Mouse (Mus musculus) neural tube, embryonic 15.5 days (tissue): Measurements from ENCODE around the gene Rorc. TPM values are rescaled to one million over a fixed set of nuclear protein-coding genes. Genes with fewer than 3 reads are reported as not detected.

ENCODE experiments used
- ATAC-seq: fragments of 200-750 bp; cut with Nextera tagmentation; 2 replicates; pipeline ENCODE4 v1.8.0; 2017; ENCODE audit warnings: mild to moderate bottlenecking, moderate TSS enrichment, moderate library complexity; ENCODE audit not compliant: low FRiP score
- H3K27ac ChIP-seq: fragments of 300-500 bp; sonication (generic); replicated peaks from 2 replicates; pipeline ENCODE4 v1.5.1; 2015; ENCODE audit warnings: mild to moderate bottlenecking, inconsistent platforms
- H3K27me3 ChIP-seq: fragments of 300-500 bp; sonication (generic); replicated peaks from 2 replicates; pipeline ENCODE4 v1.6.1; 2015; ENCODE audit warnings: inconsistent platforms
- H3K36me3 ChIP-seq: fragments of 300-500 bp; sonication (generic); 2 replicates; pipeline ENCODE4 v1.6.1; 2015; ENCODE audit warnings: inconsistent platforms
- H3K4me1 ChIP-seq: fragments of 300-500 bp; sonication (generic); 2 replicates; pipeline ENCODE4 v1.6.1; 2015; ENCODE audit warnings: inconsistent platforms
- H3K4me2 ChIP-seq: fragments of 300-500 bp; sonication (generic); 2 replicates; pipeline ENCODE4 v1.6.1; 2015; ENCODE audit warnings: inconsistent platforms, mild to moderate bottlenecking, moderate library complexity
- H3K4me3 ChIP-seq: fragments of 300-500 bp; sonication (generic); replicated peaks from 2 replicates; pipeline ENCODE4 v1.5.1; 2015; ENCODE audit warnings: mild to moderate bottlenecking, inconsistent platforms
- H3K9ac ChIP-seq: fragments of 300-500 bp; sonication (generic); replicated peaks from 2 replicates; pipeline ENCODE4 v1.6.1; 2015; ENCODE audit warnings: mild to moderate bottlenecking, inconsistent platforms
- H3K9me3 ChIP-seq: fragments of 300-500 bp; sonication (generic); replicated peaks from 2 replicates; pipeline ENCODE4 v1.6.1; 2016; ENCODE audit warnings: inconsistent platforms
- WGBS: fragments of 180-500 bp; shearing (Covaris S2); methylation state at CpG from one replicate; pipeline ENCODE4 v1.1.7; 2015; ENCODE audit warnings: mixed read lengths; 5-methylcytosine and 5-hydroxymethylcytosine counted together
- polyA plus RNA-seq: library from polyadenylated mRNA; unstranded; fragments of >200 nt; fragmentation: Nextera tagmentation; extraction: Ambion mirVana; gene quantifications from 2 replicates; pipeline ENCODE4 v1.2.1, GENCODE M21; 2015

Gene Rorc
- polyA plus RNA-seq, 1 experiment from 2014 or later, result 0.31 TPM

- H3K27ac ChIP-seq, result peak overlapping the region; percentile 54
- ATAC-seq, result peak; percentile 62
- peaks cover 15% of the 10 kb centered on the region for H3K27me3 ChIP-seq
- H3K4me3 ChIP-seq, result peak overlapping the region; percentile 57
- H3K9me3 ChIP-seq, result no peaks in the 10 kb centered on the region
- H3K9ac ChIP-seq, result peak overlapping the region; percentile 76
- H3K36me3 ChIP-seq, result no peaks in the 10 kb centered on the region
- H3K4me1 ChIP-seq, result peaks cover 19% of the 10 kb centered on the region
- H3K4me2 ChIP-seq, result peak overlapping the region; percentile 89
- 3% methylated on average over 23 of the region's 23 CpGs for WGBS
Observed at GRCm38 (mm10) chr3:94364154-94364526, 8.5 kb upstream of the Rorc start.

- H3K36me3 ChIP-seq, result no peaks in the 10 kb centered on the region
- no peak overlapping the region for H3K4me3 ChIP-seq
- no peak overlapping the region for H3K9ac ChIP-seq
- peaks cover 15% of the 10 kb centered on the region for H3K27me3 ChIP-seq
- H3K4me2 ChIP-seq, result no peak overlapping the region
- no peaks in the 10 kb centered on the region for H3K9me3 ChIP-seq
- ATAC-seq, result peak; percentile 40; the same call in 1 of the 2 replicates
- WGBS, result 21% methylated on average over 3 of the region's 3 CpGs
- H3K4me1 ChIP-seq, result peaks cover 23% of the 10 kb centered on the region
- no peak overlapping the region for H3K27ac ChIP-seq
Observed at GRCm38 (mm10) chr3:94366761-94367160, 5.8 kb upstream of the Rorc start.

GRCm38 (mm10) chr3:94367511-94367910, 5.1 kb upstream of the Rorc start:
- 86% methylated on average over 6 of the region's 6 CpGs for WGBS
- no peak overlapping the region for H3K27ac ChIP-seq
- no peak overlapping the region for H3K4me3 ChIP-seq
- H3K9ac ChIP-seq, result no peak overlapping the region
- H3K4me2 ChIP-seq, result no peak overlapping the region
- no peak for ATAC-seq
- peaks cover 15% of the 10 kb centered on the region for H3K27me3 ChIP-seq
- H3K36me3 ChIP-seq, result no peaks in the 10 kb centered on the region
- no peaks in the 10 kb centered on the region for H3K9me3 ChIP-seq
- peaks cover 28% of the 10 kb centered on the region for H3K4me1 ChIP-seq

DNA sequence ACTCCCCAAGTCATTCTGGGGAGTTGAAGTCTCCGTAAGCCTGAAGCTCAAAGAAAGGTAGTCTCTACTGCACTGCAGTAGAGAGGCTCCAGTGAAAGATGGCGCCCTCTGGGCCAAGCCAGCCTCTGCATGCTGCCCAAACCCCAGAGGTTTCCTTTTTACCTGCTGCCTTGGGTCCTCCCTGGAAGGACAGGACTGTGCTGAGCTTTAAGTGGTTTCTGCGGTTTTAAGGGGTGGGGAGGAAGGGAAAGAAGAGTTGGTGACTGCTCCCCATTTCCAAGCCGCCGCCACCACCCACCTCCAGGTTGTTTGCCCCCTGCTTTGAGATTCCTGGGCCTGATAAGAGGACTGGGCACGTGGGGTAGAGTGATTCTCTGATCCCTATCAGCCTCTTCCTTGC, 4.0 kb upstream of the Rorc start:
- WGBS, result 64% methylated on average over 6 of the region's 6 CpGs
- H3K27me3 ChIP-seq, result peaks cover 20% of the 10 kb centered on the region
- no peak for ATAC-seq
- H3K4me1 ChIP-seq, result peaks cover 30% of the 10 kb centered on the region
- no peak overlapping the region for H3K4me2 ChIP-seq
- no peak overlapping the region for H3K4me3 ChIP-seq
- no peak overlapping the region for H3K27ac ChIP-seq
- H3K9ac ChIP-seq, result no peak overlapping the region
- H3K9me3 ChIP-seq, result no peaks in the 10 kb centered on the region
- H3K36me3 ChIP-seq, result no peaks in the 10 kb centered on the region

DNA sequence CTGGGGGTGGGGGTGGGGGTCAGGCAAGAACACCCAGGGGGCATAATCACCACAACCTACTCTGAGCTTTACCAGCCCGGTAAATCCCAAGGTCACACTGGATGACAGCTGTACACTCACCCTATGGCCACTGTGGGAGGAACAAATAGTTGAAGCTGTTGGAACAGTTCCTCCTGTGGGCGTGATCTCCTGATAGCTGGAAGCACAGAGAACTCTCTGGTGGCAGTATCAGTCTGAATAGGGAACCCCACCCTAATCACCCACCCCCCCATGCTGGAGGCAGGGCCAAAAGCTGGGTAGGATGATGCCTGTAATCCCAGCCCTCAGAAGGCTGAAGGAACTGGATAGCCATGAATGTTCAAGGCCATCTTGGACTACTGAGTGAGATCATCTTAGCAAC, 2.9 kb upstream of the Rorc start:
- H3K27ac ChIP-seq, result no peak overlapping the region
- no peak overlapping the region for H3K4me3 ChIP-seq
- H3K9ac ChIP-seq, result no peak overlapping the region
- ATAC-seq, result no peak
- WGBS, result 72% methylated on average over 2 of the region's 2 CpGs
- H3K4me1 ChIP-seq, result peaks cover 29% of the 10 kb centered on the region
- H3K36me3 ChIP-seq, result no peaks in the 10 kb centered on the region
- peaks cover 21% of the 10 kb centered on the region for H3K27me3 ChIP-seq
- no peak overlapping the region for H3K4me2 ChIP-seq
- H3K9me3 ChIP-seq, result no peaks in the 10 kb centered on the region

GRCm38 (mm10) chr3:94371637-94372036, 957 bp upstream of the Rorc start:
- H3K4me2 ChIP-seq, result peak overlapping the region; percentile 42
- no peak for ATAC-seq
- no peaks in the 10 kb centered on the region for H3K36me3 ChIP-seq
- 0 out of 2 replicates have a peak overlapping the region, but pooled peaks have one; percentile 1 for H3K4me3 ChIP-seq
- H3K27me3 ChIP-seq, result 0 out of 2 replicates have a peak, but pooled peaks cover 6% of the 10 kb centered on the region
- no peak overlapping the region for H3K9ac ChIP-seq
- peaks cover 29% of the 10 kb centered on the region for H3K4me1 ChIP-seq
- H3K27ac ChIP-seq, result no peak overlapping the region
- 8% methylated on average over 11 of the region's 11 CpGs for WGBS
- H3K9me3 ChIP-seq, result no peaks in the 10 kb centered on the region

DNA sequence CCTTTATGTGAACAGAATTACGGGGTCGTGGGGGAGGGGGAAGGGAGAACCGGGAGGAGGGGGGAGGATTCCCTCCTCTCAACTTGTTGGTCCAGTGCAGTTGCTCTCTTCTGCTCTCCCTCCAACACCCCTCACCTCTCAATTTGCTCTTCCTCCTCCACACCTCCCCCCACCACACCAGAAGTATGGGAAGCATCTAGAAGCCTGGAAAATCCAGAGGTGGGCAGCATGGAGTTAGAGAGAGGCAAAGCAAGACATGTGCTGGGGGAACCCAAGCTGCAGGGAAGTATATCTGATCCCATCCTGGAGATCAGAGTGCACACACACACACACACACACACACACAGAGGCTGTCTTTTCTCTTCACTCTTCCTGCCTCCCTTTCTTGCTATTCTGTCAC, 556 bp upstream of the Rorc start:
- no peak for ATAC-seq
- H3K4me1 ChIP-seq, result peaks cover 29% of the 10 kb centered on the region
- no peak overlapping the region for H3K9ac ChIP-seq
- H3K4me3 ChIP-seq, result no peak overlapping the region
- no peaks in the 10 kb centered on the region for H3K36me3 ChIP-seq
- peak overlapping the region; percentile 42 for H3K4me2 ChIP-seq
- 13% methylated on average over 3 of the region's 3 CpGs for WGBS
- 0 out of 2 replicates have a peak, but pooled peaks cover 6% of the 10 kb centered on the region for H3K27me3 ChIP-seq
- no peak overlapping the region for H3K27ac ChIP-seq
- no peaks in the 10 kb centered on the region for H3K9me3 ChIP-seq

DNA sequence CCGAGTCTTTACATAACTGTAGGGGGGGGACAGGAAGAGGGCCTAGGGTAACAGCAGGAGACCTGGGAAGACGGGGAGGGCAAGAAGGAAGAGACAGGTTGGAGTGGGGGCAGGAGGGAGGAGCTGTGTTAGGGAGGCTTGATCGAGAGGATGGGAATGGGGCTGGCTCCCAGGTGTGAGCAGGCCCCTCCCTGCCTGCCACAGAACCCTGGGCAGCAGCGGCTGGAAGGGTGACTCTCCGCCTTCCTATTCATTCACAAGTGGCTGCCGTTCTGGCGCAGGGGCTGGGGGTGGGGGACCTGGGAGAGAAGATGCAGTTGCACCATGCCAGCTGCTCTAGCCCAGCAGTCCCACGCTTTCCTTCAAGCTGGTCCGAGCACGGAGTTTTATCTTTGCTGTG, 496 bp downstream of the Rorc start:
- peak; percentile 32; the same call in 1 of the 2 replicates for ATAC-seq
- no peaks in the 10 kb centered on the region for H3K9me3 ChIP-seq
- H3K9ac ChIP-seq, result no peak overlapping the region
- H3K27me3 ChIP-seq, result 0 out of 2 replicates have a peak, but pooled peaks cover 6% of the 10 kb centered on the region
- no peak overlapping the region for H3K4me3 ChIP-seq
- no peak overlapping the region for H3K27ac ChIP-seq
- no peaks in the 10 kb centered on the region for H3K36me3 ChIP-seq
- H3K4me2 ChIP-seq, result peak overlapping the region; percentile 40
- 6% methylated on average over 10 of the region's 10 CpGs for WGBS
- H3K4me1 ChIP-seq, result peaks cover 29% of the 10 kb centered on the region

- H3K4me3 ChIP-seq, result no peak overlapping the region
- 0% methylated on average over 5 of the region's 5 CpGs for WGBS
- peak; percentile 32; the same call in 1 of the 2 replicates for ATAC-seq
Observed at GRCm38 (mm10) chr3:94373597-94374011, 1.0 kb downstream of the Rorc start.

GRCm38 (mm10) chr3:94374636-94375035, 2.0 kb downstream of the Rorc start:
- H3K36me3 ChIP-seq, result no peaks in the 10 kb centered on the region
- H3K9me3 ChIP-seq, result no peaks in the 10 kb centered on the region
- H3K4me1 ChIP-seq, result peaks cover 29% of the 10 kb centered on the region
- no peak overlapping the region for H3K4me2 ChIP-seq
- no peak overlapping the region for H3K9ac ChIP-seq
- no peak for ATAC-seq
- no peak overlapping the region for H3K4me3 ChIP-seq
- H3K27me3 ChIP-seq, result 0 out of 2 replicates have a peak, but pooled peaks cover 6% of the 10 kb centered on the region
- H3K27ac ChIP-seq, result no peak overlapping the region

More at GRCm38 (mm10) chr3:94373597-94374011, 1.0 kb downstream of the Rorc start:
- Histone ChIP-seq H3K27me3 (0 out of 2 replicates have a peak, but pooled peaks cover 6% of the 10 kb centered on the region), H3K27ac (no peak overlapping the region), H3K4me1 (peaks cover 29% of the 10 kb centered on the region), H3K36me3 (no peaks in the 10 kb centered on the region), H3K9ac (no peak overlapping the region), H3K4me2 (peak overlapping the region; percentile 40), H3K9me3 (no peaks in the 10 kb centered on the region)

- 85% methylated on average over 2 of the region's 2 CpGs for WGBS
- ATAC-seq, result no peak
- Histone ChIP-seq H3K27ac (no peak overlapping the region), H3K9me3 (no peaks in the 10 kb centered on the region), H3K4me1 (peaks cover 29% of the 10 kb centered on the region), H3K27me3 (0 out of 2 replicates have a peak, but pooled peaks cover 6% of the 10 kb centered on the region), H3K4me3 (no peak overlapping the region), H3K9ac (no peak overlapping the region), H3K4me2 (no peak overlapping the region), H3K36me3 (no peaks in the 10 kb centered on the region)
Observed at GRCm38 (mm10) chr3:94375146-94375545, 2.6 kb downstream of the Rorc start.

GRCm38 (mm10) chr3:94375861-94376260, 3.3 kb downstream of the Rorc start:
- H3K9ac ChIP-seq, result no peak overlapping the region
- H3K27me3 ChIP-seq, result 0 out of 2 replicates have a peak, but pooled peaks cover 6% of the 10 kb centered on the region
- no peaks in the 10 kb centered on the region for H3K9me3 ChIP-seq
- peaks cover 29% of the 10 kb centered on the region for H3K4me1 ChIP-seq
- H3K4me3 ChIP-seq, result no peak overlapping the region
- no peak for ATAC-seq
- 71% methylated on average over 5 of the region's 5 CpGs for WGBS
- H3K36me3 ChIP-seq, result no peaks in the 10 kb centered on the region
- no peak overlapping the region for H3K4me2 ChIP-seq
- H3K27ac ChIP-seq, result no peak overlapping the region
